Mouse (Mus musculus) left cerebral cortex, adult 2 months (tissue): ENCODE measurements around the gene Lsm3. TPM values are rescaled to one million over a fixed set of nuclear protein-coding genes. Genes with fewer than 3 reads are reported as not detected.

Source experiments
- DNase-seq, 2 experiments: peaks; one replicate each; pipeline ENCODE4 v3.0.0; 2021 to 2022; ENCODE audit warnings: low spot score in 2 of 2, mixed read lengths in 1 of 2; ENCODE audit errors: extremely low spot score in 1 of 2
- H3K27ac ChIP-seq: fragments of 200-600 bp; 2 replicates; pipeline ENCODE4 v1.8.1; 2022
- H3K4me3 ChIP-seq: fragments of 200-600 bp; 2 replicates; pipeline ENCODE4 v1.8.1; 2022
- CTCF ChIP-seq: fragments of 200-600 bp; IDR thresholded peaks from 2 replicates; pipeline ENCODE4 v1.8.1; 2022; ENCODE audit warnings: antibody characterized with exemption, mild to moderate bottlenecking, moderate library complexity
- intact Hi-C: fragments of 180-260 bp; cut with DNase I; formaldehyde crosslinking; loops from one replicate; pipeline ENCODE4 v1.15.1; 2025
- total RNA-seq, 2 experiments: library from RNA; stranded (reverse); gene quantifications; 2 replicates each; pipeline ENCODE4 v1.2.3; 2021

Lsm3 gene
- total RNA-seq, 2 experiments from 2014 or later = 35.0 to 40.6 TPM

GRCm38 (mm10) chr6:91535231-91535630 is 19.5 kb downstream of the Lsm3 start:
- no peak overlapping the region for H3K27ac ChIP-seq
- H3K4me3 ChIP-seq = no peak overlapping the region
- TF ChIP-seq CTCF = no peak
- DNase-seq = no peak
- intact Hi-C loops = no loop called here

GRCm38 (mm10) chr6:91536047-91536765 is 20.5 kb downstream of the Lsm3 start:
- H3K4me3 ChIP-seq = no peak overlapping the region
- no peak overlapping the region for H3K27ac ChIP-seq
- intact Hi-C loops = no loop called here
- TF ChIP-seq CTCF = no peak
- no peak for DNase-seq

- intact Hi-C loops = no loop called here
- no peak overlapping the region for H3K27ac ChIP-seq
- DNase-seq = no peak
- no peak overlapping the region for H3K4me3 ChIP-seq
- no peak for TF ChIP-seq CTCF
These were observed 25.5 kb downstream of the Lsm3 start for GRCm38 (mm10) chr6:91541276-91541675.

- TF ChIP-seq CTCF = no peak
- no peak for DNase-seq
- Histone ChIP-seq H3K4me3 (no peak overlapping the region), H3K27ac (no peak overlapping the region)
- intact Hi-C loops = no loop called here
These were observed 27.3 kb downstream of the Lsm3 start for GRCm38 (mm10) chr6:91543056-91543455.

GRCm38 (mm10) chr6:91546241-91546884 is 30.6 kb downstream of the Lsm3 start:
- Histone ChIP-seq H3K4me3 (no peak overlapping the region), H3K27ac (no peak overlapping the region)
- intact Hi-C loops = no loop called here
- no peak for DNase-seq
- no peak for TF ChIP-seq CTCF

- no peak for TF ChIP-seq CTCF
- DNase-seq = no peak
- H3K4me3 ChIP-seq = no peak overlapping the region
- intact Hi-C loops = no loop called here
- no peak overlapping the region for H3K27ac ChIP-seq
These were observed 31.6 kb downstream of the Lsm3 start for GRCm38 (mm10) chr6:91547313-91547712.

GRCm38 (mm10) chr6:91549621-91550020 is 33.9 kb downstream of the Lsm3 start:
- no peak overlapping the region for H3K27ac ChIP-seq
- H3K4me3 ChIP-seq = no peak overlapping the region
- no peak for TF ChIP-seq CTCF
- DNase-seq = no peak
- intact Hi-C loops = no loop called here

GRCm38 (mm10) chr6:91551671-91552070 is 35.9 kb downstream of the Lsm3 start:
- Histone ChIP-seq H3K27ac (no peak overlapping the region), H3K4me3 (no peak overlapping the region)
- DNase-seq = no peak
- intact Hi-C loops = no loop called here
- no peak for TF ChIP-seq CTCF

GRCm38 (mm10) chr6:91552693-91553092 is 37.0 kb downstream of the Lsm3 start:
- no peak for TF ChIP-seq CTCF
- H3K27ac ChIP-seq = no peak overlapping the region
- no peak for DNase-seq
- H3K4me3 ChIP-seq = no peak overlapping the region
- intact Hi-C loops = no loop called here

GRCm38 (mm10) chr6:91558565-91558964 is 42.8 kb downstream of the Lsm3 start:
- no peak for TF ChIP-seq CTCF
- no peak for DNase-seq
- Histone ChIP-seq H3K27ac (no peak overlapping the region), H3K4me3 (no peak overlapping the region)
- intact Hi-C loops = no loop called here

- TF ChIP-seq CTCF = no peak
- H3K27ac ChIP-seq = no peak overlapping the region
- intact Hi-C loops = no loop called here
- DNase-seq = peak; percentile 23 to 55
- H3K4me3 ChIP-seq = no peak overlapping the region
These were observed 43.6 kb downstream of the Lsm3 start for GRCm38 (mm10) chr6:91559371-91559770.

GRCm38 (mm10) chr6:91560186-91560585 is 44.5 kb downstream of the Lsm3 start:
- intact Hi-C loops = no loop called here
- TF ChIP-seq CTCF = no peak
- H3K4me3 ChIP-seq = no peak overlapping the region
- no peak for DNase-seq
- H3K27ac ChIP-seq = no peak overlapping the region

GRCm38 (mm10) chr6:91563031-91563430 is 47.3 kb downstream of the Lsm3 start:
- Histone ChIP-seq H3K4me3 (no peak overlapping the region), H3K27ac (no peak overlapping the region)
- TF ChIP-seq CTCF = no peak
- no peak for DNase-seq
- intact Hi-C loops = no loop called here
